Mouse (Mus musculus) hindbrain, embryonic 15.5 days (tissue): Measurements from ENCODE around the gene Sorl1. TPM values are rescaled to one million over a fixed set of nuclear protein-coding genes. Genes with fewer than 3 reads are reported as not detected.
A peak's percentile ranks its signal among the peaks of the same experiment; 100 is the strongest.

Experiments used
- ATAC-seq: fragments of 200-750 bp; cut with Nextera tagmentation; 2 replicates; pipeline ENCODE4 v1.8.0; 2017; ENCODE audit warnings: low read depth, moderate number of reproducible peaks, moderate TSS enrichment; ENCODE audit not compliant: low FRiP score
- H3K27ac ChIP-seq: fragments of 300-500 bp; sonication (generic); replicated peaks from 2 replicates; pipeline ENCODE4 v1.5.1; 2015; ENCODE audit warnings: mild to moderate bottlenecking, inconsistent platforms
- H3K27me3 ChIP-seq: fragments of 300-500 bp; sonication (generic); 2 replicates; pipeline ENCODE4 v1.6.1; 2015; ENCODE audit warnings: control low read depth, inconsistent platforms
- H3K36me3 ChIP-seq: fragments of 300-500 bp; sonication (generic); 2 replicates; pipeline ENCODE4 v1.6.1; 2015; ENCODE audit warnings: control low read depth, inconsistent platforms
- H3K4me1 ChIP-seq: fragments of 300-500 bp; sonication (generic); replicated peaks from 2 replicates; pipeline ENCODE4 v1.6.1; 2015; ENCODE audit warnings: control low read depth, inconsistent platforms
- H3K4me2 ChIP-seq: fragments of 300-500 bp; sonication (generic); 2 replicates; pipeline ENCODE4 v1.6.1; 2015; ENCODE audit warnings: moderate library complexity, mild to moderate bottlenecking, inconsistent platforms
- H3K4me3 ChIP-seq: fragments of 300-500 bp; sonication (generic); 2 replicates; pipeline ENCODE4 v1.5.1; 2015; ENCODE audit warnings: mild to moderate bottlenecking, inconsistent platforms
- H3K9ac ChIP-seq: fragments of 300-500 bp; sonication (generic); 2 replicates; pipeline ENCODE4 v1.6.1; 2015; ENCODE audit warnings: inconsistent platforms
- H3K9me3 ChIP-seq: fragments of 300-500 bp; sonication (generic); 2 replicates; pipeline ENCODE4 v1.6.1; 2016; ENCODE audit warnings: control low read depth, inconsistent platforms
- WGBS: fragments of 180-500 bp; shearing (Covaris S2); methylation state at CpG from one replicate; pipeline ENCODE4 v1.1.7; 2015; 5-methylcytosine and 5-hydroxymethylcytosine counted together
- polyA plus RNA-seq: library from polyadenylated mRNA; unstranded; fragments of >200 nt; fragmentation: Nextera tagmentation; extraction: Ambion mirVana; gene quantifications from 2 replicates; pipeline ENCODE4 v1.2.1, GENCODE M21; 2015

Sorl1 gene
- polyA plus RNA-seq, 1 experiment from 2014 or later = 12.4 TPM

GRCm38 (mm10) chr9:42148036-42148435 is 23.9 kb upstream of the Sorl1 start:
- Histone ChIP-seq H3K27me3 (no peaks in the 10 kb centered on the region), H3K36me3 (no peaks in the 10 kb centered on the region), H3K4me1 (peaks cover 6% of the 10 kb centered on the region; the same call in 1 of the 2 replicates)

GRCm38 (mm10) chr9:42146463-42146862 is 22.4 kb upstream of the Sorl1 start:
- WGBS = 89% methylated on average over 2 of the region's 2 CpGs
- Histone ChIP-seq H3K36me3 (no peaks in the 10 kb centered on the region), H3K27me3 (no peaks in the 10 kb centered on the region), H3K4me3 (no peak overlapping the region), H3K27ac (no peak overlapping the region), H3K9ac (no peak overlapping the region), H3K4me1 (peaks cover 9% of the 10 kb centered on the region; the same call in 1 of the 2 replicates), H3K4me2 (no peak overlapping the region), H3K9me3 (no peaks in the 10 kb centered on the region)
- ATAC-seq = no peak

More at GRCm38 (mm10) chr9:42148036-42148435, 23.9 kb upstream of the Sorl1 start:
- H3K4me3 ChIP-seq = no peak overlapping the region
- ATAC-seq = no peak
- H3K4me2 ChIP-seq = no peak overlapping the region
- H3K27ac ChIP-seq = no peak overlapping the region
- WGBS = 73% methylated on average over 4 of the region's 4 CpGs
- no peak overlapping the region for H3K9ac ChIP-seq
- no peaks in the 10 kb centered on the region for H3K9me3 ChIP-seq

GRCm38 (mm10) chr9:42141549-42142210 is 17.6 kb upstream of the Sorl1 start:
- Histone ChIP-seq H3K4me2 (no peak overlapping the region), H3K36me3 (no peaks in the 10 kb centered on the region), H3K27me3 (no peaks in the 10 kb centered on the region), H3K9ac (no peak overlapping the region), H3K9me3 (no peaks in the 10 kb centered on the region), H3K4me1 (peaks cover 9% of the 10 kb centered on the region; the same call in 1 of the 2 replicates), H3K4me3 (no peak overlapping the region), H3K27ac (no peak overlapping the region)
- 83% methylated on average over 6 of the region's 6 CpGs for WGBS
- no peak for ATAC-seq

- H3K4me1 ChIP-seq = peaks cover 6% of the 10 kb centered on the region; the same call in 1 of the 2 replicates
- H3K4me3 ChIP-seq = no peak overlapping the region
- no peak overlapping the region for H3K9ac ChIP-seq
- H3K27me3 ChIP-seq = no peaks in the 10 kb centered on the region
- ATAC-seq = no peak
- no peak overlapping the region for H3K27ac ChIP-seq
- no peak overlapping the region for H3K4me2 ChIP-seq
- no peaks in the 10 kb centered on the region for H3K9me3 ChIP-seq
- 95% methylated on average over 4 of the region's 4 CpGs for WGBS
- no peaks in the 10 kb centered on the region for H3K36me3 ChIP-seq
These were observed 14.3 kb upstream of the Sorl1 start for GRCm38 (mm10) chr9:42138248-42138858.

GRCm38 (mm10) chr9:42137578-42137977 is 13.5 kb upstream of the Sorl1 start:
- Histone ChIP-seq H3K4me2 (no peak overlapping the region), H3K4me3 (no peak overlapping the region)
- ATAC-seq = no peak

GRCm38 (mm10) chr9:42130793-42131760 is 7.0 kb upstream of the Sorl1 start:
- Histone ChIP-seq H3K27ac (no peak overlapping the region), H3K9ac (no peak overlapping the region), H3K27me3 (no peaks in the 10 kb centered on the region), H3K4me3 (no peak overlapping the region), H3K9me3 (no peaks in the 10 kb centered on the region), H3K4me1 (peaks cover 9% of the 10 kb centered on the region; the same call in 1 of the 2 replicates), H3K36me3 (no peaks in the 10 kb centered on the region), H3K4me2 (no peak overlapping the region)
- ATAC-seq = no peak
- 55% methylated on average over 13 of the region's 13 CpGs for WGBS

More at GRCm38 (mm10) chr9:42137578-42137977, 13.5 kb upstream of the Sorl1 start:
- Histone ChIP-seq H3K9ac (no peak overlapping the region), H3K27me3 (no peaks in the 10 kb centered on the region), H3K27ac (no peak overlapping the region), H3K9me3 (no peaks in the 10 kb centered on the region), H3K36me3 (no peaks in the 10 kb centered on the region), H3K4me1 (no peaks in the 10 kb centered on the region)
- 79% methylated on average over 5 of the region's 5 CpGs for WGBS

- 81% methylated on average over 5 of the region's 5 CpGs for WGBS
- Histone ChIP-seq H3K4me3 (no peak overlapping the region), H3K27ac (no peak overlapping the region), H3K4me2 (no peak overlapping the region), H3K36me3 (no peaks in the 10 kb centered on the region), H3K9me3 (no peaks in the 10 kb centered on the region), H3K27me3 (no peaks in the 10 kb centered on the region), H3K9ac (no peak overlapping the region), H3K4me1 (peaks cover 21% of the 10 kb centered on the region)
- ATAC-seq = no peak
These were observed 3.9 kb upstream of the Sorl1 start for GRCm38 (mm10) chr9:42127983-42128382.

- no peak overlapping the region for H3K4me3 ChIP-seq
- H3K9me3 ChIP-seq = no peaks in the 10 kb centered on the region
- H3K27ac ChIP-seq = no peak overlapping the region
- no peak overlapping the region for H3K4me2 ChIP-seq
- H3K36me3 ChIP-seq = no peaks in the 10 kb centered on the region
- no peak for ATAC-seq
- 81% methylated on average over 9 of the region's 9 CpGs for WGBS
- no peaks in the 10 kb centered on the region for H3K27me3 ChIP-seq
- H3K9ac ChIP-seq = no peak overlapping the region
- peaks cover 30% of the 10 kb centered on the region for H3K4me1 ChIP-seq
These were observed 1.3 kb upstream of the Sorl1 start for GRCm38 (mm10) chr9:42125262-42125982.

- Histone ChIP-seq H3K9ac (peak overlapping the region; percentile 76), H3K27ac (peak overlapping the region; percentile 78), H3K4me1 (peaks cover 40% of the 10 kb centered on the region), H3K9me3 (no peaks in the 10 kb centered on the region), H3K4me2 (peak overlapping the region; percentile 87), H3K36me3 (no peaks in the 10 kb centered on the region), H3K27me3 (no peaks in the 10 kb centered on the region), H3K4me3 (peak overlapping the region; percentile 69)
- 0 out of 2 replicates have a peak, but pooled peaks have one; percentile 13 for ATAC-seq
- 14% methylated on average over 11 of the region's 11 CpGs for WGBS
These were observed 893 bp downstream of the Sorl1 start for GRCm38 (mm10) chr9:42123204-42123603.

GRCm38 (mm10) chr9:42122441-42122840 is 1.7 kb downstream of the Sorl1 start:
- peaks cover 46% of the 10 kb centered on the region for H3K4me1 ChIP-seq
- H3K9ac ChIP-seq = no peak overlapping the region

GRCm38 (mm10) chr9:42121631-42122354 is 2.3 kb downstream of the Sorl1 start:
- H3K4me1 ChIP-seq = peaks cover 53% of the 10 kb centered on the region
- peak overlapping the region; percentile 69 for H3K4me3 ChIP-seq
- H3K27me3 ChIP-seq = no peaks in the 10 kb centered on the region
- H3K27ac ChIP-seq = no peak overlapping the region
- H3K36me3 ChIP-seq = no peaks in the 10 kb centered on the region
- no peak for ATAC-seq
- peak overlapping the region; percentile 87 for H3K4me2 ChIP-seq
- no peak overlapping the region; the same call in 1 of the 2 replicates for H3K9ac ChIP-seq
- 76% methylated on average over 10 of the region's 10 CpGs for WGBS
- no peaks in the 10 kb centered on the region for H3K9me3 ChIP-seq

More at GRCm38 (mm10) chr9:42122441-42122840, 1.7 kb downstream of the Sorl1 start:
- WGBS = 80% methylated on average over 6 of the region's 6 CpGs
- Histone ChIP-seq H3K27me3 (no peaks in the 10 kb centered on the region), H3K4me2 (peak overlapping the region; percentile 87), H3K27ac (no peak overlapping the region), H3K4me3 (peak overlapping the region; percentile 69), H3K9me3 (no peaks in the 10 kb centered on the region), H3K36me3 (no peaks in the 10 kb centered on the region)
- ATAC-seq = no peak
